Mouse (Mus musculus): Measurements from ENCODE around the gene Cyp2b19.

- TF ChIP-seq CTCF (IDR thresholded peaks at IDR 0.05; ENCODE audit: low read depth) (no peak), EP300 (optimal IDR thresholded peaks at IDR 0.05) (no peak)
Measured at GRCm38 (mm10) chr7:26780998-26781766, 24.2 kb downstream of the Cyp2b19 start.
